Mouse (Mus musculus): ENCODE results near the gene Foxj3.

GRCm38 (mm10) chr4:119662151-119662550 lies 125.3 kb downstream of the Foxj3 start:
- TF ChIP-seq CTCF (IDR thresholded peaks at IDR 0.05; ENCODE audit: low read depth, low read length): no peak
- TF ChIP-seq POLR2A (IDR thresholded peaks at IDR 0.05; ENCODE audit: extremely low read depth, insufficient read depth, low read length): no peak
